Mouse (Mus musculus): ENCODE measurements around the gene Xxylt1. TPM values are rescaled to one million over a fixed set of nuclear protein-coding genes. Genes with fewer than 3 reads are reported as not detected.

Gene Xxylt1
- total RNA-seq, 2 experiments from 2014 or later, result 2.6 to 4.1 TPM

DNA sequence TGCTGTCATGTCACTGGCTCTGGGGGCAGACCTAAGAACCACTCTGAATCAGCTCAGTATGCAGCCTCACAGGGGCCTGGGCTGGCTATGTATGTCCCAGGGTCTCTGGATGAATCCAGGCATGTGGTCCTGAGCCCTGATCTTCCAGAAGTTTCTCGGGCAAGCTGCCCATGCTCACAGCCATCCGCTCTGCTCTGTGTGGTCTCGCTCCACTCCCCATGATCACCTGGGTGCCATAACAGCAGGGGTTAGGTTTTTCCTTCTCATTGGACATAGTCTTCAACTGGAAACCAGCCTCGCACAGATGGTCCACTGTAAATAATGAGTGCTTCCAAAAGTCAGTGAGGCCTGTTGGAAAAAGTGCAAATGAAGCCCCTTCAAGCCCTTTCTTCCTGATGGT, 121.0 kb downstream of the Xxylt1 start:
- DNase-seq (ENCODE audit: low spot score), result no peak

DNA sequence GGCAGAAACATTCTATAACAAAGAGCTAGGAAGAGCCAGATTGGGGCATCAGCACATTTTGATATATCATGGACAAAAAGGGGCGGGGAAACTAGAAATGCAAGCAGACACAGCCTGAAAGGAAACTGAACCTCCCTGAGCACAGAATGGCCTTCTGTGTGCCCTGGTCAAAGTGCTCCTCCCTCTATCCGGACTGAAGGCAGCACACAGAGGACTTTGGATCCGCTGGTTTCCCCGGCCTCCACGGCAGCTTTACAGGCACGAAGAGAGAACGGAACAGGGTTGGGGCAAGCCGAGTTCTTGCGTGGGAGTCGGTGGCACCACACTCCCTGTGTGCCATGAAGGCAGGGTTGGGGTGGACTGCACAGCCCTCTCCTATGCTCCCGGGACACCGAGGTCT, 121.5 kb downstream of the Xxylt1 start:
- DNase-seq (ENCODE audit: low spot score), result no peak

DNA sequence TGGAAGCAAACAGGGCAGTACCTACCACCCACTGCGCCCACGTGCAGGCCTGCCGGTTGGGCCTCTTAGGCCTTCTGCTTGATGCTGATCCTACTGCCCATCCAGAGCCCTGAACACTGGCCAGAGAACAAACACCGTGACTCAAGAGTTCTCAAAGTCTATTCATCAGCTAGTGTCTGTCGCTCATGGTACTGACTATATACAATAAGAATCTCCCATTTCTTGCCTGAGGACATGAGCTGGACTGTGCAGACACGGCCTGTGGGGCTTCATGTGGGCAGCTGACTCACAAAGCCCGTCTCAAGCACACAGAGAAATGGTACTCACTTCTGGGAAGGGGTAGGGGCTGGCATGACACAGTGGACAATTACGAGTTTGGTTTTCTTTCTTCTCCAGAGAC, 125.1 kb downstream of the Xxylt1 start:
- no peak for DNase-seq (ENCODE audit: low spot score)

DNA sequence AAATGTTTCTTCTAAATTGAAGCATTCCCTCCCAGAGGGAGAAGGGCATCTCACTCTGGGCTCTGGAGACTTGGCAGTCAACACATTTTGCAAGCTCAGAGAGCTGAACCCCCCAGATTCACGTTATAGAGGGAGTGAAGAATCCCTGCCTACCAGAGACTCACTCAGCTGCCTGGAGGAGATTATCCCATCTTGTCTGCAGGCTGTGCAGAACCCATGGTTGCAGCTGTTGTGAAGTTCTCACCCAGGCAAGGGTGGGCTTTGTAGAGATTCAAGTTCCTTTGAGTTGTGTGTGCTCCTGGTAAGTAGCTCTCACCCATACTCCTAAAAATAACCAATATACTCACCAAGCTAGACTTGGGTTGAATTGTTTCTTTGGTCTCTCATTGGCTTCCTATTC, 132.6 kb downstream of the Xxylt1 start:
- DNase-seq (ENCODE audit: low spot score), result no peak

DNA sequence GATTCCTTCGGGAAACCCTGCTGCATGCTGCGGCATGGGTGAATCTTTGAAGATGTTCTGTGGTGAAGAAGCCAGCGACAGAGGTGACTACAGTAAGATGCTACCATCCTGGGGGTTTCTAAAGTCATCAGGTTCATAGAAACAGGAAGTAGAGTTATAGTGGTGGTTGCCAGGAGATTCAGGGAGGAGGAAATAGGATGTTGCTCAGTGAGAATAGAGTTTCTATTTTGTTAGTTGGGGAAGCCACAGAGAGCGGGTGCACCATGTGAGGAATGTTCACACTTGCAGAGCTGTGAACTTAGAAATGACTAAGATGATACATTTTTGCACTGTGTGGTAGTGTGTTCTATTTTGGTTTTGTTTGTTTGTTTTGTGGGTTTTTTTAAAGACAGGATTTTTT, 133.0 kb downstream of the Xxylt1 start:
- no peak for DNase-seq (ENCODE audit: low spot score)

DNA sequence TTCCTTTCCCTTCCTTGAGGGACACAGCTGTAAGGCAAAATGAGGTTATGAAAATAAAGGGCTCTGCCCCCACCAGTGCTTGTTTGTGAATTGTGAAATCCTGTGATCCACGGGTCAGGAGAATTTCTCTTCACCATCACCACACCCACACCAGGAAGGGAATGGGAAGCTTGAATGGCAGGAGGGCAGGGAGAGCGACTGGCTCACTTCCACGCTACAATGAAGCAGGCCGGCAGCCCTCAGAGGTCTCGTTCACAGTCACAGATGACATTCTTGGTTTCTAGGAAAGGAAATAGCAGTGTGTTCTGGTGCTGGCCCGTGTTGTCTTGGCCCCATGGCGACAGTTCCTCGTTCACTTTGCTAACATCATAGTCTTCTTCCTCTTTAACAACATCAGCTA, 136.3 kb downstream of the Xxylt1 start:
- DNase-seq (ENCODE audit: low spot score), result no peak

DNA sequence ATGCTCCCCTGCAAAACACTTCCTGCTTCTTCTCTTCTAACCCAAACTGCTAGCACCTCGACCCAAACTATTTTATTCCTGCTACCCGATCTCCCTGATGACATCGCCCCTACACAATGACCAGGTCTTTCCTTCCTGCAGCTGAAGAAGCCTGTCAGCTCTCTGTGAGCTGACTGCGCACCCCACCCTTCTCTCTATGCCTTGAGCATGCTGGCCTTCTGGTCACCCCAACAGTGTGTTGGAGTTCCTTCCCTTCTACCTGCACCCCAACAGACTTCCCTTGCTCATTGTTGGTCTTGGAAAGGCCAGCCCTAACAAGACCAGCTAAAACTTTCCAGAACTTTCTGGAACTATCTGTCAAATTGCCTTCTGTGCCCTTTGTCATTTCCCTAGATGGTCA, 137.3 kb downstream of the Xxylt1 start:
- no peak for DNase-seq (ENCODE audit: low spot score)

DNA sequence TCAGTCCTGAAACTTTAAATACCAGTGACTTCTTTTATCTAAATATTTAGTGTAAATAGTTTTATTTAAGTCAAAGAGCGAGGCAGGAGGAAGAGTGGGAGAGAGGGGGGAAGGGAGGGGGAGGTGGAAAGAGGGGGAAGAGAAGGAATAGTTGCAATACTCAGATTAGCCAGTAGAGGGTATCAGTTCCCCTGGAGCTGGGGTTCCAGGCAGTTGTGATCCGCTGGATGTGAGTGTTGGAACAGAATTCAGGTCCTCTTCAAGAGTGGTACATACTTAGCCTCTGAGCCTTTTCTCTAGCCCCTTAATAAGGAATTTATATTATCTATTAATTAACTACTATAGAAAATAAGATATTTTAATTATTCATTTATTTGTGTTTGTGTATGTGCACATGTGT, 140.5 kb downstream of the Xxylt1 start:
- DNase-seq (ENCODE audit: low spot score), result no peak

DNA sequence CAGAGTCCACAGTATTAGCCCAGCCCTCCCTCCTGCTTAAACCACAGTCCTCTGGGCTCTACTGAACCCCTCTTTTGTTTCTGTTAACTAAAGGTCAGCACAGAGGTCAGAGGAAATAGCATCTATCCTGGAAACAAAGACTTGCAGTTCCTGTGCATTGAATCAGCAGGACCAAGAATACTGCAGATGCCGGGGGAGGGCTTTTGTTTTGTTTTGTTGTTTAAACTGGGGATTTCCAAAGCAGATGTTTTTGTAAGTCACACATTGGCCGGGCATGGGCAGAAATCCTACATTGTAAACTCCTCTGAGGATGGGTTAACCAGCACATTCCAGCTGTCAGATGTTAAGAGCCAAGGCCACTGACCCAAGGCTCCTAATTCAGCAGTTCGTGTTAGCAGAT, 141.3 kb downstream of the Xxylt1 start:
- DNase-seq (ENCODE audit: low spot score), result no peak

DNA sequence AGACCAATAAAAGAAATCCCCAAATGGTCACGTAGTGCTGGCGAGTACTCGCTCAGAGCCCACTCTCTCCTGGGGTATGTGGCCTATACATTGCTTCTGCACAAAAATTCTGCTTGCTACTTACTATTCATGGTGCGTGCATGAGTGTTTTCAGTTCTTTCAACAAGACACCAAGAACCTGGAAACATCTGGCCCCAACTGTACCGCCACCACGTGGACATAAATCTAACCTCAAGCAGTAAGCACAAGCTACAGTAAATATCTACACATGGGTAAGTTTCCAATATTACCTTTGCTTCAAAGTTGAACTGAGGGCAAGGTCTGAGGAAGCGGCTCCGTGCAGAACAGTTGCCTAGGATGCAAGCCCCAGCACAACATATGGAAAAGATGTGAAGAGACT, 142.0 kb downstream of the Xxylt1 start:
- no peak for DNase-seq (ENCODE audit: low spot score)

DNA sequence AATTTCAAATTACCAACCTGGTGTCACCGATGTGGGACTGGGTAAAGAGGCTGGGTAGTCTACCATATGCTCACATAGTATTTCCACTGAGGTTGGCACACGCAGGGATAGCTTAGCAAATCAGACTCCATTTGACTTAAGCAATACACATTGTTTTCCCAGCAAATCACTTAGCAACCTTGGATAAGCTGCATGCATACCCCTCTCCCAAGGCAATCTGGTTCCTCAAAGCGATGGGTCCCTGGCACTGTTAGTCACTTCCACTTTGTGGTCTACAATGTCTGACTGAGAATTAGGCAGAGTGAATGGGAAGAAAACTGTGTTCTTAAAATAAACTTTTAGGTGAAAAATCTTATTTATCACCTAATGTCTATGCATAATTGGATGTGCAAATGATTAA, 142.6 kb downstream of the Xxylt1 start:
- no peak for DNase-seq (ENCODE audit: low spot score)

DNA sequence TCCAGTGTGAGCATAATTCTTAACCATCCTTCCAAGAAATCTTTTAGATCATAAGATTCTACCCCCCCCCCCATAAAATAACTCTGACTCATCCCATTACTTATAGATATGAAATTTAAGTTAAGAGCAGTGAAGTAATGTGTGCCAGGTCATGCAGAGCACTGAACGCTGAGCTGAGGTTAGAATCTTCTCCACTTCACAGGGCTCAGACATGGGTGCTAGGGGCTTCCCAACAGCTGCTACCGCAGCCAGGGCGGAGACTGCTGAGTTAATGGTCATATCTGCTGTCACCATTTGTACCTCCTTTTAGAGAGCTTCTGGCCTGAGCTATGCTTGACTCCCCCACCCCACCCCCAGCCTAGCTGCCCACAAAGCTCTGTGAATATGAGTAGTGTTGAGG, 143.6 kb downstream of the Xxylt1 start:
- DNase-seq (ENCODE audit: low spot score), result no peak

DNA sequence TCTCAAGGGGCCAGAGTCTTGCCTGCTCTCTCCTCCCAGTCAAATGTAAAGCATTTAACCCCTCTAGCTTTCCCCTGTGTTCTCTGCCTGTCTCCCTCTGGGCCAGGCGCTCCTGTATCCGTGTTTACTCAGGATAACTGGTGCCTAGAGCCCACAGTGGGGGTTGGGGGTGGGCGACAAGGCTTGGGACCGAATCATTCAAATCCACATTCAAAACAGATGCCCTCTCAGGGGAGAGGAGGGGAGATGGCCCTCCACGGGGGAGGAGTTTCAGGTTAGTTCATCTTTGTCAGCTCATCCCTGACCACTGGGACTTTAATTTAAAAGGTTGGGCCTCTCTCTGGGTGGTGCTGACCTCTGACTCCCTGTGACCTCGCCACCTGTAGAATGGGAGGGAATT, 144.8 kb downstream of the Xxylt1 start:
- DNase-seq (ENCODE audit: low spot score), result no peak

DNA sequence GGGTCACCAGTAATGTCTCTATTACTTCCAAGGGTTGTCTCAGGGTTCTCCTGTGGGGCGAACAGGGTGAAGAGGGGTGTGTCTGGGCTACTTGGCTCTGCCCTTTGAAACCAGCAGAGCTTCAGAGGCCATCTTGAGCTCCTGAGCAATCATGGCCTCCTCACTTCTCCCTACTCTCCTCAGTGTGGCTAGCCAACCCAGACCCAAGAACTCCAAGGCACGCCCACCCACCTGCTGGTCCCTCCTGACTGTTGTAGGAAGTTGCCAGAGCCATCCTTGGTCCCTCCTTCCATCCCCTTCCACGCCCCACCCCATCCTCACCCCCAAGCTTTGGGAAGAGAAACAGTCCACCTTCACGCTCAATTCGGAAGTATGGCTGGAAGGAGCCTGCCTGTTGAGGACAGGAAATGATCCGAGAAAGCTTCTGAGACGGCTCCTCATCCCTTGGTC, 145.2 kb downstream of the Xxylt1 start:
- DNase-seq (ENCODE audit: low spot score), result no peak

DNA sequence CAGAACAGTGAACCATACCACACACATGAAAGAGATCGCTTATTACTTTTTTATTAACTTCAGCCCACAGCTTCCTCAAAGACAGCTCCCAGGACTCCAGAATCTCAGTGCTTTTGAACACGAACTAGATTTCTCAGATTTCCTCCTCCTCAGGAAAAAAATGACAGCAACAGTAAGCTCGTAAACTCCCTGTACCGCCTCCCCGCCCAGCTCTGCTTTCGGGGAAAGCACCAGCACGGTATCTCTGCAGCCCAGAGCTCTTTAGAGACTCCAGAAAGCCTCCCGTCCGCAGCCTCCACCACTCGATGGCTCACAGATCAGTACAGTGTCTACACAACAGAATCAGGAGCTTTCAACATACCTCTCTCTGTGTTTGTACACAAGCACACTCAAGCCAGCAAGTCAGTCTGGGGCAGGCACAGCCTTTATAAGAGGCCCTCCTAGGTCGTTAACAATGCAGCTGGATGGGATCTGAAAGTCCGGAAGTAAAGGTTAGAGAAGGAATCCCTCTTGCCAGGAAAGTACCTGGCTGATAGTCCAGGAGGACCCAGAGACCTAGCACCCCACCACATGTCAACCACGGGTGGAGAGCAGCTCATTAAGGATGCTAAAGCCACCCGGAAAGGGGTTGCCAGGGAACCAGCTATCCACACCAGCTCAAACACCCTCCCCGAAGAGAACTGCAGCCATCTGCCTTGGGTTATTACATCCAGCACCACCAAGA, 146.1 kb downstream of the Xxylt1 start:
- no peak for DNase-seq (ENCODE audit: low spot score)

DNA sequence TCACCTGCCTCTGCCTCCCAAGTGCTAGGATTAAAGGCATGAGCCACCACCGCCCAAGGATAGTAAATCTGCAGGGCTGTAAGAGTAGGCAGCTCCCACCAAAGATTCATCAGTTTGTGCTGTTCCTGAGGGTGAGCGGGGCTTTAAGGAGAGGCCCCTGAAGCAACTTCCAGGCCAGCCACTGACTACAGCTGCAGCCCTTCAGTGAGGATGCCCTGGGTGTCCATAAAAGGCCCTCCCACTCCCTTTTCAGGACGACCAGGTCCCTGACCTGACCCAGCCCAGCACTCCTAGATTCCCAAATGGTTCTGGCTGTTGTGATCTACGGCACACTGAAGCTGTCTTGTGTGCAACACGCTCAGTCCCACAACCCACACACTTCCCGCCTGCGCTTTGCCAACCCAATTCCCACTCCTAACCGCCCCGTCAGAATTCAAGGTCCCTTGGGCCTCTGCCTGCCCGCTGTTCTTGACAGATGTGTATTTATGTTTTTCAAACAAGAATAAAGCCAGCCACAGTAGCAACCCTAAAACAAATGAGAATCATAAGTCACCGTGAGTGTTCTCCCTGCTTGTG, 146.9 kb downstream of the Xxylt1 start:
- no peak for DNase-seq (ENCODE audit: low spot score)

DNA sequence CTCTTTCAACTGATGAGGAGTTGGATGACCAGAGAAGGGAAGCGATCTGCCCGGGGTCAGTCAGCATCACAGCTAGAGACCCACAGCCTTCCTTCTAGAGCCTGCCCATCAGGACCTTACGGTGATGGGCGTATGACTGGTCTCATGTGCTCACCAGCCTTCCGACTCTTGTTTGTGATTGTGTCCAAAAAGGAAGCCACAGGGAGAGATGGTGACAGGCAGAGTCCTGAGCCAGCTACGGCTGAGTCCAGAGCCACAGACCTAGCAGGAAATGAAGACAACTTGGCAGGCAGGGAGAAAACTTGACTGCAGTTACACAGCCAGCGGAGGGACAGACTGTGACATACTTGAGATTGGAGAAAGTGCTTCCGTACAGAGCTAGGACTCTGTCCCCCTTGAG, 147.9 kb downstream of the Xxylt1 start:
- DNase-seq (ENCODE audit: low spot score), result no peak

DNA sequence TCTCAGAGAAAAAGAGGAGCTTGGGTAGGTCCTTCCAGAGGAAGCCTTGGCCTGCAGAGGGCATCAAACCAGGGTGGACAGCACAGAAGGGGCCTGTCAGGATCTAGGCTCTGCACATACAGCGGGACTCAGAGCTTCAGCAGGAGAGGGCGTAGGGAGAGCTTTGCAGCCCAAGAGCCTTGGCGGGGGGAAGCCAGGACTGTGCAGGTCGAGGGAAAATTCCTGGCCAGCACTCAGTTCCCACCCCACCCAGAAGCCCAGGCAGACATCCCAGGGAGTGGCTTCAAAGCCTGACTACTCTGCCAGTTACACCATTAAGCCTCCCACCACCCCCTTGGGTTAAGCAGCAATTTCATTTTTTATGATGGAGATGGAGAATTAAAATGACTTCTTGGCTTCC, 148.4 kb downstream of the Xxylt1 start:
- no peak for DNase-seq (ENCODE audit: low spot score)

DNA sequence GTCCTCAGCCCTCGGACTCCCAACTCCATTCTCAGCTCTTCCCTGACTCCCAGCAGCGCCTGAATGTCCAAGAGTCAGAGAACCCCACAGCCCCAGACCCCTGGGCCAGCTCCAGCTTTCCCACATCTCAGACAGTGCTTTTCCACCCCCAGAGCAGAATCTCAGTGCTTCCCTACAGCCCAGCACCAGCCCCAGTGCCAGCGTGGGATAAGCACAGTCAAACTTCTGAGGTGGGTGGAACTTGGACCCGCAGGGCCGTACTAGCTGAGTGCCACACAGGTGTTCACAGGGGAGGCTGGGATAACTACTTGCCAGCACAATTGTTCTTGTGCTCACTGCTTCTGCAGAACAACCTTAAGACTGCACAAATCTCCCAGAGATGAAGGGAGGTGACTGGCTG, 149.0 kb downstream of the Xxylt1 start:
- DNase-seq (ENCODE audit: low spot score), result no peak

DNA sequence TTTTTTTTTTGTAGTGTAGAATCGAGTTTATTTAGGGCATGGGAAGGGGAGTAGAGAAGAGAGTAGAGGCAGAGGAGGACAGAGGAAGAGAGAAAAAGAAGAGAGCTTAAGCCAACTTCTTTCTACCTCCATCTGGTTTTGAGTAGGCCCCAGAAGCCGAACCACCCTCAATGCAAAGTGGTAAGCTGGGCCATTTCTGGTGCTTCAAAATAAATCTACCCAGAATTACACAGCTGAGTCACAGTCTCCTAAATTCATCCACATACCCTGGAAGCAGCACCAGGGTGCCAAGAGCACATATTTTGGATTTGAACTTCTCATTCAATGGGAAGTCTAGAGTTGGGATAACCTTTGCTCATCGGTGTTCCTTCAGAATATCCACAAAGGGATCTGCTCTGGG, 152.1 kb downstream of the Xxylt1 start:
- no peak for DNase-seq (ENCODE audit: low spot score)

DNA sequence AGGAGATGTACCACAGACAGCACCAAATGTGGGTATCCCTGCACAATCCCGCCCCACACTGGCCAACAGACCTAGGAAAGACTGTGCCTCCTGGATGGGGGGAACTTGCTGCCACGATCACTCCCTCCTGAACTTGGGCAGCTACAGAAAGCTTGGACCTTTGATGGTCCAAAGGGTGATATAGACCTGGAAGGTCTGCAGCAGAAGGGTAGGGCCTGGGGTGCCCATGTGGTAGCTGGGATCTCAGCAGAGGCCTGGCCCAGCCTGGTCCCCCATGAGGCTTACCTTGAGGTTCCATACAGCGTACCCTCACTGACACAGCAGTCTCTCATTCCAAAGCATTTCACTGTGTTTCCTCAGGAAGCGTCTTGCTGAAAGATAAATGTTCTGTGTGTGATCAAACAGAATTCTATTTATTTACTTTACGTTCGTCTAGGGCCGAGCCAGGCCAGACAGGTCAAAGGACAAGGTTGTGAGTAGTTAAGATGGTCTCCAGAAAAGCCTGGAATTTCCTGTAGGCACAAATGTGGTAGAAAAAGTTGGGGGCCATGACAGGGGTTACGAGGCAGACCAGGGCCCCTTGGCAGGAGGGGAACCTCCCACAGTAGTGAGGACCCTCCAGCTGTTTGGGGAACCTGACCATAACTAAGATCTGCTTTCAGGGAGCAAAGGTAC, 153.0 kb downstream of the Xxylt1 start:
- no peak for DNase-seq (ENCODE audit: low spot score)

DNA sequence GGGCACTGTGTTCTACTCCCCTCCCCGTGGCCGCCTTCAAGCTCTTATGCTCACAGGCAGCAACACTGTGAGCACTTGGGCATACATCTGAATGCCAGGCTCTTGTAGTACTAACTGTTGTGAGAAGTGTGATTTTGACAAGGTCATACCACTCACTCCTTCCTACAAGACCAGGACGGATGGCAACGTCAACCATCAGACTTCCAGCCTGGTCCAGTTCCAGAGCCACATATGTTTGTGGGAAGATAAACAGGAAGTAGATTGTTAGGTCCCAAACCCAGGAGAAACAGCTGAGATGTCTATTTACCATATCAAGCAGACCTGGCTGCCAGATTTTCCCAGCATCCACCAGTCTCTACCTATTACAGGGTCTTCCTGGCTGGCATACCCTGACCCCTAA, 155.7 kb downstream of the Xxylt1 start:
- no peak for DNase-seq (ENCODE audit: low spot score)

DNA sequence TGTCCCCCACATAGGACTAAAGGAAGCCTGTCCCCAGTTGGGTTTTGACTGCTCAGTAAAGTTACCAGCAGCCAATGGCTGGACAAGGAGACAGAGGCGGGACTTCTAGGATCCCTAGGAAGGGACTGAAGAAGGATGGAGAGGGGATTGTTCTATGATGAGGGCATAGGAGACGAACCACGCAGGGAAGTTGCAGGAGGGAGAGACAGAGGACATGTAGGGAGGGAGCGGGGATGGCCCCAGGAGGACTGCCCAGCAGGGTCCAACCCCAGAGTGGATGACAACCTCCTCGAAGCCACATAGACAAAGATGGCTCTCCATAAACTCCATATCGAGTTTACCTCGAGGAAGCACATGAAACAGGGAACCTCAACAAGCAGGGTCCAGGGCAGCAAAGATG, 157.3 kb downstream of the Xxylt1 start:
- no peak for DNase-seq (ENCODE audit: low spot score)
